Mouse (Mus musculus): ENCODE results near the gene Mia. TPM values are rescaled to one million over a fixed set of nuclear protein-coding genes. Genes with fewer than 3 reads are reported as not detected.
A peak's percentile ranks its signal among the peaks of the same experiment; 100 is the strongest.

Gene Mia
- total RNA-seq, 2 experiments from 2014 or later, result 0.57 to 0.69 TPM

GRCm38 (mm10) chr7:27192434-27192833 lies 11.5 kb upstream of the Mia start:
- DNase-seq, result no peak
- intact Hi-C loops (cut with DNase I), result no loop called here

- no peak for DNase-seq
- intact Hi-C loops (cut with DNase I), result no loop called here
Observed at GRCm38 (mm10) chr7:27189271-27189931, 8.4 kb upstream of the Mia start.

GRCm38 (mm10) chr7:27185986-27186385 lies 5.0 kb upstream of the Mia start:
- intact Hi-C loops (cut with DNase I), result no loop called here

GRCm38 (mm10) chr7:27184964-27185363 lies 4.0 kb upstream of the Mia start:
- intact Hi-C loops (cut with DNase I), result no loop called here
- DNase-seq, result no peak

More at GRCm38 (mm10) chr7:27185986-27186385, 5.0 kb upstream of the Mia start:
- no peak for DNase-seq

GRCm38 (mm10) chr7:27182498-27182897 lies 1.5 kb upstream of the Mia start:
- intact Hi-C loops (cut with DNase I), result no loop called here
- DNase-seq, result no peak

GRCm38 (mm10) chr7:27180036-27180435 lies 921 bp downstream of the Mia start:
- intact Hi-C loops (cut with DNase I), result no loop called here
- DNase-seq, result peak; percentile 51 to 59

- intact Hi-C loops (cut with DNase I), result no loop called here
Observed at GRCm38 (mm10) chr7:27179217-27179918, 1.6 kb downstream of the Mia start.

GRCm38 (mm10) chr7:27178324-27179216 lies 2.4 kb downstream of the Mia start, which contains the start of gene Rab4b:
Rab4b (minus strand) TSS chr7:27178896.
- peak; percentile 98 to 99 for DNase-seq
- intact Hi-C loops (cut with DNase I), result no loop called here

More at GRCm38 (mm10) chr7:27179217-27179918, 1.6 kb downstream of the Mia start:
- DNase-seq, result no peak

- DNase-seq, result no peak
- intact Hi-C loops (cut with DNase I), result no loop called here
Observed at GRCm38 (mm10) chr7:27177942-27178323, 3.0 kb downstream of the Mia start.

- intact Hi-C loops (cut with DNase I), result no loop called here
- DNase-seq, result no peak
Observed at GRCm38 (mm10) chr7:27174896-27175295, 6.1 kb downstream of the Mia start.

GRCm38 (mm10) chr7:27174496-27174895 lies 6.5 kb downstream of the Mia start:
- DNase-seq, result peak in 1 of 2 experiments; percentile 2
- intact Hi-C loops (cut with DNase I), result no loop called here

- DNase-seq, result no peak
- intact Hi-C loops (cut with DNase I), result no loop called here
Observed at GRCm38 (mm10) chr7:27170981-27171380, 10.0 kb downstream of the Mia start.

- DNase-seq, result no peak
- intact Hi-C loops (cut with DNase I), result no loop called here
Observed at GRCm38 (mm10) chr7:27168371-27168770, 12.6 kb downstream of the Mia start.

GRCm38 (mm10) chr7:27167475-27168094 lies 13.4 kb downstream of the Mia start:
- intact Hi-C loops (cut with DNase I), result no loop called here
- no peak for DNase-seq

- DNase-seq, result peak; percentile 93 to 94
- intact Hi-C loops (cut with DNase I), result no loop called here
Observed at GRCm38 (mm10) chr7:27166614-27167474, 14.1 kb downstream of the Mia start, which contains the start of gene Egln2. Egln2 (minus strand) TSS chr7:27166802.

- peak; percentile 86 to 89 for DNase-seq
- intact Hi-C loops (cut with DNase I), result no loop called here
Observed at GRCm38 (mm10) chr7:27166229-27166613, 14.7 kb downstream of the Mia start.

GRCm38 (mm10) chr7:27165696-27166095 lies 15.3 kb downstream of the Mia start:
- intact Hi-C loops (cut with DNase I), result no loop called here
- DNase-seq, result no peak

- peak; percentile 50 to 52 for DNase-seq
- intact Hi-C loops (cut with DNase I), result no loop called here
Observed at GRCm38 (mm10) chr7:27165007-27165655, 15.8 kb downstream of the Mia start.

All from gastrocnemius, postnatal 36 days (tissue).